Mouse (Mus musculus) cerebellum, adult 9-11 months (tissue): Measurements from ENCODE around the gene Lce1a1.

ENCODE experiments used
- DNase-seq: peaks from one replicate; pipeline ENCODE4 v3.0.0; 2022

Lce1a1 gene

GRCm38 (mm10) chr3:92648207-92648606 is at the start of gene Lce1a1:
Gene Lce1a1 (minus strand): TSS chr3:92648307.
- no peak for DNase-seq

GRCm38 (mm10) chr3:92694613-92695012 is 46.5 kb upstream of the Lce1a1 start:
- DNase-seq, result no peak

GRCm38 (mm10) chr3:92691688-92692087 is 43.6 kb upstream of the Lce1a1 start:
- no peak for DNase-seq

- DNase-seq, result peak; percentile 34
Observed at GRCm38 (mm10) chr3:92689154-92689553, 41.0 kb upstream of the Lce1a1 start.

GRCm38 (mm10) chr3:92687110-92687509 is 39.0 kb upstream of the Lce1a1 start, which contains the start of gene Lce1d:
Gene Lce1d (minus strand): TSS chr3:92687210.
- DNase-seq, result no peak

GRCm38 (mm10) chr3:92678947-92679346 is 30.8 kb upstream of the Lce1a1 start, which contains the start of gene Lce1c:
Gene Lce1c (plus strand): TSS chr3:92679247.
- DNase-seq, result no peak

- no peak for DNase-seq
Observed at GRCm38 (mm10) chr3:92670215-92670614, 22.1 kb upstream of the Lce1a1 start, which contains the start of gene Lce1a2. Gene Lce1a2 (minus strand): TSS chr3:92670315.

- DNase-seq, result no peak
Observed at GRCm38 (mm10) chr3:92656826-92657225, 8.7 kb upstream of the Lce1a1 start, which contains the start of gene Lce1b. Gene Lce1b (minus strand): TSS chr3:92656926.

- DNase-seq, result no peak
Observed at GRCm38 (mm10) chr3:92639854-92640253, 8.3 kb downstream of the Lce1a1 start.

GRCm38 (mm10) chr3:92638653-92638991 is 9.5 kb downstream of the Lce1a1 start:
- no peak for DNase-seq

GRCm38 (mm10) chr3:92637745-92638652 is 10.1 kb downstream of the Lce1a1 start:
- DNase-seq, result no peak

- DNase-seq, result no peak
Observed at GRCm38 (mm10) chr3:92621560-92621959, 26.5 kb downstream of the Lce1a1 start, which contains the start of gene Lce6a. Gene Lce6a (minus strand): TSS chr3:92621660.

- DNase-seq, result no peak
Observed at GRCm38 (mm10) chr3:92609804-92610203, 38.3 kb downstream of the Lce1a1 start.

GRCm38 (mm10) chr3:92607392-92607791 is 40.7 kb downstream of the Lce1a1 start, which contains the start of gene 2210017I01Rik:
Gene 2210017I01Rik (minus strand): TSS chr3:92607492.
- DNase-seq, result no peak

- DNase-seq, result no peak
Observed at GRCm38 (mm10) chr3:92602169-92602568, 45.9 kb downstream of the Lce1a1 start.

- DNase-seq, result no peak
Observed at GRCm38 (mm10) chr3:92600456-92600855, 47.7 kb downstream of the Lce1a1 start.

GRCm38 (mm10) chr3:92599973-92600372 is 48.1 kb downstream of the Lce1a1 start:
- no peak for DNase-seq

- no peak for DNase-seq
Observed at GRCm38 (mm10) chr3:92598429-92598828, 49.7 kb downstream of the Lce1a1 start.
